Mouse (Mus musculus) forebrain, embryonic 11.5 days (tissue): ENCODE data around the gene Rasgrp3. TPM values are rescaled to one million over a fixed set of nuclear protein-coding genes. Genes with fewer than 3 reads are reported as not detected.

Experiments used
- ATAC-seq: fragments of 200-750 bp; cut with Nextera tagmentation; replicated peaks from 2 replicates; pipeline ENCODE4 v1.8.0; 2017; ENCODE audit warnings: moderate TSS enrichment; ENCODE audit not compliant: low FRiP score
- DNase-seq: peaks from one replicate; pipeline ENCODE4 v3.0.0-alpha.2; 2017; ENCODE audit warnings: low spot score
- H3K27ac ChIP-seq: fragments of 300-500 bp; sonication (generic); 2 replicates; pipeline ENCODE4 v1.5.1; 2014; ENCODE audit warnings: low read depth, low read length
- H3K27me3 ChIP-seq: fragments of 300-500 bp; sonication (generic); 2 replicates; pipeline ENCODE4 v1.6.1; 2014; ENCODE audit warnings: mild to moderate bottlenecking, low read length, mixed read lengths; ENCODE audit not compliant: control insufficient read depth, insufficient read depth
- H3K36me3 ChIP-seq: fragments of 300-500 bp; sonication (generic); 2 replicates; pipeline ENCODE4 v1.6.1; 2014; ENCODE audit warnings: mild to moderate bottlenecking, low read length, moderate library complexity, mixed read lengths; ENCODE audit not compliant: control insufficient read depth, insufficient read depth
- H3K4me1 ChIP-seq: fragments of 300-500 bp; sonication (generic); replicated peaks from 2 replicates; pipeline ENCODE4 v1.6.1; 2014; ENCODE audit warnings: low read length, mixed read lengths; ENCODE audit not compliant: control insufficient read depth, insufficient read depth
- H3K4me2 ChIP-seq: fragments of 300-500 bp; sonication (generic); 2 replicates; pipeline ENCODE4 v1.6.1; 2014; ENCODE audit warnings: low read depth, mild to moderate bottlenecking, low read length, moderate library complexity, mixed read lengths; ENCODE audit not compliant: severe bottlenecking
- H3K4me3 ChIP-seq: fragments of 300-500 bp; sonication (generic); 2 replicates; pipeline ENCODE4 v1.5.1; 2014; ENCODE audit warnings: low read depth, low read length
- H3K9ac ChIP-seq: fragments of 300-500 bp; sonication (generic); 2 replicates; pipeline ENCODE4 v1.6.1; 2014; ENCODE audit warnings: low read length
- H3K9me3 ChIP-seq: fragments of 300-500 bp; sonication (generic); 2 replicates; pipeline ENCODE4 v1.6.1; 2016; ENCODE audit warnings: low read length, mixed read lengths; ENCODE audit not compliant: control insufficient read depth
- WGBS: fragments of 180-500 bp; shearing (Covaris S2); extraction: QIAGEN DNeasy Blood & Tissue Kit; methylation state at CpG from one replicate; pipeline ENCODE4 v1.1.7; 2014; 5-methylcytosine and 5-hydroxymethylcytosine counted together
- polyA plus RNA-seq: library from polyadenylated mRNA; unstranded; fragments of >200 nt; fragmentation: Nextera tagmentation; extraction: Ambion mirVana; gene quantifications from 2 replicates; pipeline ENCODE4 v1.2.1, GENCODE M21; 2014

Rasgrp3 gene
- polyA plus RNA-seq, 1 experiment from 2014 or later = 9.6 TPM

- H3K9me3 ChIP-seq = no peaks in the 10 kb centered on the region
- no peaks in the 10 kb centered on the region for H3K36me3 ChIP-seq
- WGBS = 89% methylated on average over 7 of the region's 7 CpGs
- H3K27ac ChIP-seq = no peak overlapping the region
- H3K4me1 ChIP-seq = no peaks in the 10 kb centered on the region
- H3K27me3 ChIP-seq = no peaks in the 10 kb centered on the region
- no peak for DNase-seq
- no peak overlapping the region for H3K4me3 ChIP-seq
- no peak for ATAC-seq
- no peak overlapping the region for H3K4me2 ChIP-seq
- H3K9ac ChIP-seq = no peak overlapping the region
These were observed 108.6 kb downstream of the Rasgrp3 start for GRCm38 (mm10) chr17:75544262-75544661.

- Histone ChIP-seq H3K27me3 (no peaks in the 10 kb centered on the region), H3K9ac (peak overlapping the region; percentile 79), H3K4me2 (peak overlapping the region; percentile 52), H3K27ac (no peak overlapping the region), H3K4me1 (no peaks in the 10 kb centered on the region), H3K9me3 (no peaks in the 10 kb centered on the region), H3K36me3 (no peaks in the 10 kb centered on the region), H3K4me3 (peak overlapping the region; percentile 79)
- DNase-seq (no peak), ATAC-seq (peak; percentile 1)
- 44% methylated on average over 11 of the region's 11 CpGs for WGBS
These were observed 115.2 kb downstream of the Rasgrp3 start for GRCm38 (mm10) chr17:75550771-75551413.

GRCm38 (mm10) chr17:75551512-75552400 lies 116.1 kb downstream of the Rasgrp3 start, which contains the start of gene Fam98a:
TSS of gene Fam98a (minus strand) at chr17:75551946.
- H3K9ac ChIP-seq = peak within 1 kb of the TSS; percentile 79
- H3K27ac ChIP-seq = no peak within 1 kb of the TSS
- H3K4me3 ChIP-seq = peak within 1 kb of the TSS; percentile 79
- peak; percentile 98 for ATAC-seq
- no peaks in the 10 kb centered on the region for H3K4me1 ChIP-seq
- no peaks in the 10 kb centered on the region for H3K27me3 ChIP-seq
- peak; percentile 99 for DNase-seq
- H3K9me3 ChIP-seq = no peaks in the 10 kb centered on the region
- H3K36me3 ChIP-seq = no peaks in the 10 kb centered on the region
- under 1% methylated on average over 56 of the region's 56 CpGs for WGBS
- H3K4me2 ChIP-seq = peak within 1 kb of the TSS; percentile 52

GRCm38 (mm10) chr17:75557031-75557430 lies 121.3 kb downstream of the Rasgrp3 start:
- Histone ChIP-seq H3K36me3 (no peaks in the 10 kb centered on the region), H3K4me3 (no peak overlapping the region), H3K27me3 (no peaks in the 10 kb centered on the region), H3K4me2 (no peak overlapping the region), H3K9me3 (no peaks in the 10 kb centered on the region; the same call in 1 of the 2 replicates), H3K9ac (no peak overlapping the region), H3K27ac (no peak overlapping the region), H3K4me1 (no peaks in the 10 kb centered on the region)
- ATAC-seq = no peak
- WGBS = 40% methylated on average over 3 of the region's 3 CpGs
- no peak for DNase-seq

GRCm38 (mm10) chr17:75558041-75558440 lies 122.3 kb downstream of the Rasgrp3 start:
- no peaks in the 10 kb centered on the region for H3K4me1 ChIP-seq
- WGBS = 88% methylated on average over 2 of the region's 2 CpGs
- H3K9ac ChIP-seq = no peak overlapping the region
- no peak overlapping the region for H3K4me2 ChIP-seq
- H3K4me3 ChIP-seq = no peak overlapping the region
- H3K27me3 ChIP-seq = no peaks in the 10 kb centered on the region
- no peaks in the 10 kb centered on the region for H3K36me3 ChIP-seq
- no peak overlapping the region for H3K27ac ChIP-seq
- ATAC-seq = no peak
- DNase-seq = no peak
- no peaks in the 10 kb centered on the region; the same call in 1 of the 2 replicates for H3K9me3 ChIP-seq

- WGBS = 88% methylated on average over 7 of the region's 7 CpGs
- no peak for ATAC-seq
- H3K27ac ChIP-seq = no peak overlapping the region
These were observed 139.9 kb downstream of the Rasgrp3 start for GRCm38 (mm10) chr17:75575608-75576007.

More at GRCm38 (mm10) chr17:75575608-75576007, 139.9 kb downstream of the Rasgrp3 start:
- H3K4me3 ChIP-seq = no peak overlapping the region
- no peaks in the 10 kb centered on the region for H3K36me3 ChIP-seq
- no peaks in the 10 kb centered on the region for H3K9me3 ChIP-seq
- no peaks in the 10 kb centered on the region for H3K27me3 ChIP-seq
- DNase-seq = no peak
- no peaks in the 10 kb centered on the region for H3K4me1 ChIP-seq
- H3K9ac ChIP-seq = no peak overlapping the region
- no peak overlapping the region for H3K4me2 ChIP-seq

Other genes starting within 250 kb of the Rasgrp3 start
- 8.4 and 8.8 TPM in 2 replicates for gene Fam98a, start 116.0 kb downstream of the Rasgrp3 start, polyA plus RNA-seq